Mouse (Mus musculus) brown adipose tissue, adult 24 weeks (tissue): ENCODE results near the gene Dlx6. TPM values are rescaled to one million over a fixed set of nuclear protein-coding genes. Genes with fewer than 3 reads are reported as not detected.

Experiments used
- H3K27ac ChIP-seq: fragments of 200-500 bp; replicated peaks from 2 replicates; pipeline ENCODE4 v1.5.1; 2012; ENCODE audit warnings: low read depth, mild to moderate bottlenecking, low read length
- H3K4me1 ChIP-seq: fragments of 200-500 bp; 2 replicates; pipeline ENCODE4 v1.6.1; 2012; ENCODE audit warnings: low read length, mixed read lengths; ENCODE audit not compliant: control insufficient read depth, insufficient read depth, insufficient read length
- H3K4me3 ChIP-seq: fragments of 200-500 bp; 2 replicates; pipeline ENCODE4 v1.5.1; 2012; ENCODE audit warnings: low read depth, mild to moderate bottlenecking, low read length, moderate library complexity; ENCODE audit not compliant: insufficient read depth
- polyA plus RNA-seq: library from polyadenylated mRNA; stranded (reverse); fragments of >200 nt; gene quantifications from 2 replicates; pipeline ENCODE4 v1.2.4, GENCODE M21; 2012; ENCODE audit not compliant: missing spikeins, insufficient read depth, insufficient read length

Gene Dlx6
- polyA plus RNA-seq, 1 experiment, result not detected

GRCm38 (mm10) chr6:6864441-6865440 is 1.6 kb downstream of the Dlx6 start:
- Histone ChIP-seq H3K4me3 (no peak overlapping the region; the same call in 1 of the 2 replicates), H3K27ac (no peak overlapping the region), H3K4me1 (peaks cover 6% of the 10 kb centered on the region; the same call in 1 of the 2 replicates)

- H3K4me1 ChIP-seq, result peaks cover 2% of the 10 kb centered on the region; the same call in 1 of the 2 replicates
- H3K27ac ChIP-seq, result no peak overlapping the region
- no peak overlapping the region for H3K4me3 ChIP-seq
Measured at GRCm38 (mm10) chr6:6867031-6867430, 3.9 kb downstream of the Dlx6 start.

- no peak overlapping the region for H3K27ac ChIP-seq
- no peak overlapping the region for H3K4me3 ChIP-seq
- H3K4me1 ChIP-seq, result no peaks in the 10 kb centered on the region
Measured at GRCm38 (mm10) chr6:6869041-6869685, 6.0 kb downstream of the Dlx6 start.

- H3K27ac ChIP-seq, result no peak overlapping the region
Measured at GRCm38 (mm10) chr6:6869961-6870800, 7.0 kb downstream of the Dlx6 start.

GRCm38 (mm10) chr6:6870876-6871420 is 7.8 kb downstream of the Dlx6 start:
- Histone ChIP-seq H3K4me1 (no peaks in the 10 kb centered on the region), H3K27ac (no peak overlapping the region), H3K4me3 (no peak overlapping the region)

More at GRCm38 (mm10) chr6:6869961-6870800, 7.0 kb downstream of the Dlx6 start:
- Histone ChIP-seq H3K4me3 (no peak overlapping the region), H3K4me1 (no peaks in the 10 kb centered on the region)

- H3K27ac ChIP-seq, result no peak overlapping the region
- H3K4me3 ChIP-seq, result no peak overlapping the region
- H3K4me1 ChIP-seq, result no peaks in the 10 kb centered on the region
Measured at GRCm38 (mm10) chr6:6871692-6872091, 8.6 kb downstream of the Dlx6 start.

- Histone ChIP-seq H3K4me1 (no peaks in the 10 kb centered on the region), H3K27ac (no peak overlapping the region), H3K4me3 (no peak overlapping the region)
Measured at GRCm38 (mm10) chr6:6872873-6873272, 9.7 kb downstream of the Dlx6 start.

- Histone ChIP-seq H3K27ac (no peak overlapping the region), H3K4me1 (no peaks in the 10 kb centered on the region), H3K4me3 (no peak overlapping the region)
Measured at GRCm38 (mm10) chr6:6873476-6874072, 10.4 kb downstream of the Dlx6 start.

- H3K4me3 ChIP-seq, result no peak overlapping the region
Measured at GRCm38 (mm10) chr6:6874073-6874771, 11.1 kb downstream of the Dlx6 start.

GRCm38 (mm10) chr6:6875136-6875535 is 12.0 kb downstream of the Dlx6 start:
- H3K4me3 ChIP-seq, result no peak overlapping the region
- H3K4me1 ChIP-seq, result no peaks in the 10 kb centered on the region

More at GRCm38 (mm10) chr6:6874073-6874771, 11.1 kb downstream of the Dlx6 start:
- Histone ChIP-seq H3K27ac (no peak overlapping the region), H3K4me1 (no peaks in the 10 kb centered on the region)

GRCm38 (mm10) chr6:6875676-6876075 is 12.5 kb downstream of the Dlx6 start:
- no peak overlapping the region for H3K4me3 ChIP-seq
- no peak overlapping the region for H3K27ac ChIP-seq

More at GRCm38 (mm10) chr6:6875136-6875535, 12.0 kb downstream of the Dlx6 start:
- H3K27ac ChIP-seq, result no peak overlapping the region

GRCm38 (mm10) chr6:6876231-6876630 is 13.1 kb downstream of the Dlx6 start:
- H3K4me3 ChIP-seq, result no peak overlapping the region
- H3K4me1 ChIP-seq, result no peaks in the 10 kb centered on the region
- no peak overlapping the region for H3K27ac ChIP-seq

More at GRCm38 (mm10) chr6:6875676-6876075, 12.5 kb downstream of the Dlx6 start:
- no peaks in the 10 kb centered on the region for H3K4me1 ChIP-seq

- H3K4me1 ChIP-seq, result no peaks in the 10 kb centered on the region
- H3K27ac ChIP-seq, result no peak overlapping the region
- H3K4me3 ChIP-seq, result no peak overlapping the region
Measured at GRCm38 (mm10) chr6:6876731-6877130, 13.6 kb downstream of the Dlx6 start.
